In genomic region chr5:89952611-89953010, GRCm38 (mm10) we compare ENCODE assay signal across 23 mouse cellular contexts.
"Had no signal": no experiment of that assay in that cellular context is flagged by ENCODE, and none has a peak within 500 bp of the region (broad histone marks: within the 10 kb centered on the region; RNA-seq: fewer than 3 reads in every experiment).

No protein-coding gene starts in this region.

- DNase-seq: gastrocnemius, postnatal 14 days; gastrocnemius, postnatal 36 days; heart, adult 2 months; heart, postnatal 14 days; heart, postnatal 36 days; kidney, adult 11 months; kidney, adult 2 months; kidney, adult 9 months; kidney, postnatal 14 days; kidney, postnatal 36 days; layer of hippocampus, adult 9-11 months; liver; liver, embryonic 13.5 days had no signal

- H3K4me1 ChIP-seq: heart, embryonic 13.5 days; heart, embryonic 15.5 days; hindbrain, embryonic 13.5 days; hindbrain, embryonic 15.5 days; kidney, embryonic 15.5 days; limb, embryonic 10.5 days; limb, embryonic 12.5 days; liver, embryonic 13.5 days had no signal

- H3K36me3 ChIP-seq: heart, embryonic 13.5 days; heart, embryonic 15.5 days; hindbrain, embryonic 13.5 days; hindbrain, embryonic 15.5 days; kidney, embryonic 15.5 days; limb, embryonic 10.5 days; limb, embryonic 12.5 days; liver, embryonic 13.5 days had no signal

- ATAC-seq: hindbrain, postnatal 0 days; intestine, embryonic 16.5 days had no signal

- H3K4me3 ChIP-seq: heart, adult 2 months; heart, embryonic 13.5 days; heart, embryonic 15.5 days; hindbrain, embryonic 13.5 days; hindbrain, embryonic 15.5 days; kidney, embryonic 15.5 days; left cerebral cortex, adult 2 months; limb, embryonic 10.5 days; limb, embryonic 12.5 days; liver, embryonic 13.5 days had no signal

- H3K27me3 ChIP-seq: heart, embryonic 13.5 days; heart, embryonic 15.5 days; hindbrain, embryonic 13.5 days; hindbrain, embryonic 15.5 days; kidney, embryonic 15.5 days; limb, embryonic 12.5 days; liver, embryonic 13.5 days had no signal

- H3K9me3 ChIP-seq: heart, embryonic 15.5 days; hindbrain, embryonic 13.5 days; hindbrain, embryonic 15.5 days; kidney, embryonic 15.5 days; limb, embryonic 10.5 days; liver, embryonic 13.5 days had no signal
